Mouse (Mus musculus) spleen, adult 12 weeks (tissue): ENCODE data around the gene Ttc29.

Experiments used
- DNase-seq: peaks from one replicate; pipeline ENCODE4 v3.0.0; 2022; ENCODE audit warnings: low spot score

Ttc29 gene

DNA sequence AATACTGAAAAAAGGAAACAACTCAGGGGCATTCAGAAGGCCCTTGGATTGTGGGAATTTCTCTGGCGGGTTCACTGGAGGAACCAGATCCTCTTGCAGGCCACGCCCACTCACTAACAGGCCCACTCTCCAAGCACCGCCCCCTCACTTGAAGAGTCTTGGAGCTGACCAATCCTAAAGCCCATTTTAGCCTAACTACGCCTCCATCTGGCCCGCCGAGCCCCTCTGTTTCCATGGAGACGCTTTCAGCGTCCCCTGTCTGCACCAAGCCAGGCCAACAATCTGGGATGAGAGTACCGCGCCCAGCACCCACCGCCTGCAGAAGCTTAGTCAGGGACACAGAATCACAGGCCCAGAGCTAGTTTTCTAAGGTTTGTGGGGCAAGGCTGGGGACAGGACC, at the start of gene Ttc29:
Gene Ttc29 (plus strand): TSS at position 224 of the 400 bp plus-strand sequence.
- no peak for DNase-seq

DNA sequence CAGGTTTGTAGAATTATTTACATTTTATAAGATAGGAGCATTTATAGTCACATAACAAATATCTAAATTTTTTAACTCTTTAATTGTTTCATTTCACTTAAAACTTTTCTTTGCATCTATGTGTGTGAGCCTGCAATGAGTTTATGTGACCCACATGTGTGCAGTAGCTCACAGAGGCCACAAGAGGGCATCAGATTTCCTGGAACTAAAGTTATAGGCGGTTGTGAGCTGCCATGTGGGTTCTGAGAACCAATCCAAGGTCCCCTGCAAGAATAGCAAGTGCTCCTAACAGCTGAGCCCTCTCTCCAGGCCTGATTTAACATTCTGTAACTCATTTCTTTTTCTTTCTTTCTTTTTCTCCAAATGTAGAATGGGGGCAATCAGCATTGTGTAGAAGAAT, 41.7 kb upstream of the Ttc29 start:
- DNase-seq = no peak

DNA sequence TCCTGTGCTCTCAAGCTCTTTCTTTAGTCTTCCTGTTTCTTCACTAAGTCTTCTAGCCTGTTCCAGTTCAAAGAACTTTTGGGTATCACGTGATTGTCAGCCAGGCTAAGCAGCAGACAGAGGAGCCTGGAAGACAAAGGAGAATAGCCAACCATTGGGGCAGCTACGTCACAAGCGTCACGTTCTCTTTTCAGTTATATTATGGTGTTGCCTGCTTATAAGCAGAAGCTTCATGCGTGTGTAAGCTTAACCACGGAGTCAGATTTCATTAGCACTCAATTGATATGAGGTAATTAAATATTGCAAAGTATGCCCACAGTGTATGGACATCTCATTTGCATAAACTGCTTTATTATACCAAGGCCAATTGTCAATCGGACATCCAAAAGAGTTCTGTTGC, 30.4 kb upstream of the Ttc29 start:
- no peak for DNase-seq

DNA sequence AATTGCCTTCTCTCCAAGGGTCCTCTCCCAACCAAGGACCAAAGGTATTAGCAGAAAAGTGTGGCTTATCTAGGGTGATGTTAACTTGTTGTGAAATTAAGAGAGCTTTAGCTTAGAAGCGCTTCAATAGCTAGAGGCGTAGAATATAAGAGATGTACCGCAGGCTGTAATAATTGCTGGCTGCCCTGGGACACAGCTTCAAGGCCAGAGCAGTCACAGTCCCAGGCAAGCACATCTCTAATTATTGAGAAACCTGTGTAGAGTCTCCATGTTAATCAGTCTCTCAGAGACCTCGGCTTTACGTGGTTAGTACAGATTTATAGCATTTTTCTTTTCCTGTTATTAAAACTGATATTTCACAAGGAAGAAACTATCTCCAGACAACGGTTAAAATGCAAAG, 29.7 kb upstream of the Ttc29 start:
- no peak for DNase-seq

DNA sequence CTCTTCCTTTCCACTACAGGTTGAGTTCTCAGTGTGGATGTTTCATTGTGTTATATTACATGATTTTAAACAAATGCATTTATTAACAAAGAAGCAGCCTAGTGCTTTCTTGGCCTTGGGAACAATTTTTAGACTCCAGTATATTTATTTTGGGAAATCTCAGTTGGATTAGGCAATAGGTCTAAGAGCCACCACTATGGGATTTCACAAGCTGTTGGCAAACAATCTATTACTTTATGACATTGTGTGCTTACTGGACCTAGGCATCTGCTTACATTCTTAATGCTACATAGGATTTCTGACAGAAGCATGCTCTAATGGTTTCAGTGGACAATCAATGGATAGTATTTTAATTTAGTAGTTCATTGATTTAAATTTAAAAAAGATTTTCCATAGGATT, 26.0 kb upstream of the Ttc29 start:
- DNase-seq = no peak

DNA sequence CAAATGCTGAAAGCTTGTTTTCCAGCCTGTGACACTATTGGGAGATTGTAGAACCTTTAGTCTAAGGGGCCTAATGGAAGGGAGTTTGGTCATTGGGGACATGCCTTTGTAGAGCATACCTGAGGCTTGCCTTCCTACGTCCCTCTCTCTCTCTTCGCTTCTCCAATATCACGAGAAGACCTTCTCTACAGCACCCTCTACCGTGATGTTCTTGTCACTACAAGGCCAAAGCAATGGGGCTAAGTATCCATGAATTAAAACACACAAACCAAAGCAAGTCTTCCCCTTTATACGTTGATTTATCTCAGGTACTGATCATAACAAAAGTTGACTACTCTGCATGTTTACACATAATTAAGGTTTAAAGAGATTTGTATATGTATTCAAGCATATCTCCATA, 8.9 kb upstream of the Ttc29 start:
- DNase-seq = no peak

DNA sequence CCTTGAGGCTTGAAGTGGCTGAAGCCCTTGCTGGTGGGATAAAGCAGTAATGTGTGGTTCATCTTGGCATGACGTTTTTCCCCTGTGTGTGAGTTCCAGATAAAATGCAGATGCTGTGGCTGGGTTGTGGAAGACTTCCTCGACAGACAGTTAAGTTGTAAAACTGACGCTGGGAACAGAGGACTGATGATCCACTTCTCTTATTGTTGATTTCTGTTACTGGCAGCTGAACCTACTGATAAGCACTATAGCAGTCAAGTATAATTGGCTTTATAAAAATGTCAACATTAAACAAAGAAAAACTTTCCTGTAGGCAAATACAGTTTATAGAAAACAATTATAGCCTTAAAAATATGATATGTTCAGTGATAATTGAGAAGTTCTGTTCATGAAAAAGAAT, 2.7 kb upstream of the Ttc29 start:
- no peak for DNase-seq

DNA sequence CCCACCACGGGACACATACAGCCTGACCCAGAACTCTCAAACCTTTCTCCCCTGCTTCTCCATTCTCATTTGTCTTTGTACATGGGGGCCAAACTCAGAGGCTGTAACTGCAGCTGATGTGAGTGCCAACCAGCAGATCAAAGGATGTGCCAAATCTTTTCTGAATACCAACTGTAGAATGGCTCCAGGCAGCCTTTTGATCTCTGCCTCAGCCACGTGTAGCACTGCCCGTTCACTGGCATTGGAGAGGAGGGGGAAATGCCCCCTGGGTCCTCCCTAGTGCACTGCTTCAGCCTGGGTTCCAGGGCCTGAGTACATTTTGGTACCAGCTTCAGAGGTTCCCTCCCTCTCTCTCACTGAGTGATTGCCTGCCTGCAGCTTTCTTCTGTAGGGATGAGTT, 1.5 kb downstream of the Ttc29 start:
- no peak for DNase-seq

DNA sequence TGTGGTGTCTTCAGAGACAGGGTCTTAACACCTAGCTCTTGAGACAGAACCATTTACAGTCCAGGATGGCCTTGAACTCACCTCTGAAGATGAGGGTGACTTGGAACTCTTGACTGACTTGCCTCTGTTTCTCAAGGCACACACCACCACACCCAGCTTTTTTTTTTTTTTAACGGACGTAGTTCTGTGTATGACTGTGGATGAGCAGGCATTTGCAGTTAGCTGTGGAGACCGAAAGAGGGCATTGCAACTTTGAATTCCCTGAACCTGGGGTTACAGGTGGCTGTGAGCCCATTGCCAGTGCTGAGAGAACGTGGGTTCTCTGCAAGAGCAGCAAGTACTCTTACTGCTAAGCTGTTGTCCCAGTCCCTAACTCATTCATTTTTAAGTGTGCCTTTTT, 13.0 kb downstream of the Ttc29 start:
- no peak for DNase-seq

DNA sequence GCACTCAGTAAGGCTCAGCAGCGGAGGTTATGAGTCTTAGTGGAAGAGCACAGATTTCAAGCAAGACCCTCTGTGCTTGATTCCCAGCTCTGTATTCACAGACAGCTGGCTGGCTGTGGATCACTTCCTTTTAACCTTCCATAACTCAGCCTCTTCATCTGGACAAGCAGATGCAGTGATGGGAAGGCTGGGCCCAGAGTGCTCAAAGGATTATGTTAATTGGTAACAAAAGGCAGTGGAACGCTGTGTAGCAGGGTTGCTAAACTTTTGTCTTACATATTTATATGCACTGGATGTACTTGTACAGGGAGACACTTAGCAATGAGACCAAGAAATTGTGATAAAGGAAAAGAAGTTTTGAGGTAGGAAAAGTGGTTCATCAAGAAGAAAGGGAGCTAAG, 17.6 kb downstream of the Ttc29 start:
- no peak for DNase-seq

DNA sequence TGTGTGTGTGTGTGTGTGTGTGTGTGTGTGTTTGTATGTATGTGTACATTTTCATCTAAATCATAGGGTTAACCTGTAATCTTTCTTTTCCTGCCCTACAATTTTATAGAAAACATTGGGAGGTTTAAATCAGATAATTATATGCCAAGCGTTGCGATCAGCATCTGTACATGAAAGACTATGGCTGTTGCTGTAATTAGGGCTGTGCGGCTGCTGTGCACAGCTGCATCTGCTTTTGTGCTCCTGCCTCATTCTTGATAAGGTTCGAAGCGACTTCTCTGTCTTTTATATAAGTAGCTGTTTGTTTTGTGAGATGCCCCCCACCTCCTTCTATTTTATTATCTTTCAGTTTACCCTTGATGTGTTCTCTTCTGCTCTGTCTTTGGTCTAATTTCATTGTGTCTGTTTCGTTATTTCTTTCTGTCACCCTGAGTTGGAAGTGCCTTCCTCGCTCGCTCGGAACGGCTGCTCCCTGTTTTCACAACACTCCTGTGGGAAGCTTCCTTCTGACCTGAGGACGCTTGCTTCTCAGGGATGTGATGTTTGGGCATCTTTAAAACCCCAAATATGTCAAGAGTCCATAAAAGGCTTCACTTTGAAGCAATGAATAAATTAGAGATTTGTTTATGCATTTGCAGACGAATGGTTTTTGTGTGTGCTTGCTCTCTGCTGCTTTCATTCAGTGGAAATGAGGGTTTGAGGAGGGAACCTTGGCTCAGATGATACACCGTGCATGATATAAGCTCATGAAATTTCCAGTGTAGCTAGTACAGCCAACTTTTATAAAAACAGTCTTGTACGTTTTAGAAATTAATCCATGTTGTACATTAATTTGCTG, 20.0 kb downstream of the Ttc29 start:
- DNase-seq = no peak

DNA sequence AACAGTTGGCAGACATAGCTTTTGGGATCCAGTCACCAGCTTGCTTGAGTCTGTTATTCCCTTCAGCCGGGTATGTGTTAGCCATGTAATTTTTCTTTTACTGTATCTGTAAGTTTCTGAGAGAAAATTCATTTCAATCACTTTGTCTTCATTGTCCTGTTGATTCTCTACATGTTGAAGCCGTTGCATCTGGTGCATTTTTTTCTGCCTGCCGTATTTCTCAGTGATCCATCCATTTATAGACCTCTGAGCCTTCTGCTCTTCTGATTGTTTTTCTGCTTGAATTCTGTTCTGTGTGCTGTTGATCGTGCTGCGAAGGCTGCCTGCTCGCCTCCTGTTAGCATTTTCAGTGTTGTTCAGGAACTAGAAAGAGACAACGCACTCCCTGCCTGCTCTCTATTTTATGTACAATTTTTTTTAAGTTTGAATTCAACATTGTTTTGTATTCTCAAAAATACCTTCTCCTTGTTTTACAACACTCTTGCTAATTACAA, 20.7 kb downstream of the Ttc29 start:
- no peak for DNase-seq

DNA sequence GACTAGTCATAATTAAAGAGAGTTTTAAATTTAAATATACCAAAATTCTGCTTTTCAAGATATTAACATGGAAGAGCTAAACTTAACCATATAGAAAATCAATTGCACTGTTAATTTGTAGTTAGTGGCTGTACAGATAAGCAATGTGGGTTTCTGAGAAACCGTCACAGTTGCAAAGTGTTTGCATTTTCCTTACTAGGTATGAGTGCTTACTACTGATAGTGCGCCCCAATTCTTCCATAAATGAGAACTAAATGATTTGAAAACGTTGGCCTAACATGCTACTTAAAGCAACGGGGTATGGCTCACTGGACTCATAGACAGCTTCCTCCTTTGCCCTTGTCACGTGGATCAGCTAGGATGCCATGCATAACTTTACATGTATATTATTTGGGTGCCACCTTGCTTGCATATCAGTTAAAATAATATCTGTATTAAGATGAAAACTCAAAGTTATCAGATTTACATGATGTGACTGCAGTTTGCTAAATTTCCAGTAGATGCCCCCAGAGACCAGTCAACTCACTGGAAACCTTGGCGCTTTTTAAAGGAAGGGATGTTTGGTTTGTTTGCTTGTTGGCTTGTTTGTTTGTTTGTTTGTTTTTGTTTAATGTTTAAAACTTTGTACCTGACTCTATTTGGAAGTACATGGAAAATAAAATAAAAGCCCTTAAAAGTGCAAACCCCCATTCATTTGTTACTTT, 25.0 kb downstream of the Ttc29 start:
- no peak for DNase-seq

DNA sequence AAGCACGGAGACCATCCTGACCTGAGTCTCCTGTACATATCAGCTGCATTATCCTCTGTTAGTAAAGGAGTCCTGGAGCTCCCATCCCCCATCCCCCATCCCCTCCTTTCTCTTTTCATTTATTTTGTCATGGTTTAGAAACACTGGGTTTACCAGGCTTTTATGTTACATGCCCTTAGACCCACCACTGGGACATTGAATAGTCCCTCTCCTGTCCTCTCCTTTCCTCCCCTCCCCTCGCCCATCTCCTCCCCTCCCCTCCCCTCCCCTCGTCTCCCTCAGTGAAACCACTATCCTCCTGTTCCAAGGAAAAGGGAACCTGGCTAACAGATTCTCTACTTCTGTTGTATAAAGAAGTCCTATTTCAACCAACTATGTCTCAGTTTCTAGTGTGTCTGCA, 38.0 kb downstream of the Ttc29 start:
- DNase-seq = no peak

DNA sequence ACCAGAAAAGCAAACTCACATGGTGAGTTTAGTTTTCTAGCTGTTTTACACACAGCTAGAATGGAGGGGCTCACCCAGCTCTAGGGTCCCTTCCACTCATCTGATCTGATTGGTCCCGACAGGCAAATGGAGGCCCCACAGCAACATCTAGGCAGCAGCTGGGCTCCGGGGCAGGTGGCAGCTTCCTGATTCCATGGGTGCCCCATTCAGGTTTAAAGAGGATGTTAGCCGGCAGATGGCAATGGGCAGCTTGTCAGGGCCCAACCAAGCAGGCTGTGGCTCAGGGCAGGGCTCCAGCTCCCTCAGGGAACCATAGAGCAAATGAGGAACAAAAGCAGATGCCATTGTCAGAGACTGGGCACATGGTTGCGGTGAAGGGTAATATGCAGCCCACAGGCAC, 41.3 kb downstream of the Ttc29 start:
- no peak for DNase-seq

DNA sequence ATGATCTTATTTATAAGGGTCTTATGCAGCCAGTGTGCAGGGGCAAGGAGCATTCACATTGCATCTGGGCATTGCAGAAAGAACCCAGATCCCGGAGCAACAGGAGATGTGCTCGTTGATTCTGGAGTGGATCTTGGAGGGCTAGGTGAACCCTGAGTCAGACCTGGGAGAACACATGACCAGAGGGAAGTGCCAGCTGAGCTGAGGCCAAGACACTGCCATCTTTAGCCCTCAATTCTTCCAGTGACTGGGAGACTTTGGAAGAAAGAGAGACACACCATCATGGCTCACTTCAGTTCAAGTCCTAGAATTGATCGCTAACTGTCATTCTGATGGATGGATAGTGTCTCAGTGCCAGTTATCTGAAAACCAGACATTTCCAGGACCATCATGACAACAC, 41.9 kb downstream of the Ttc29 start:
- no peak for DNase-seq

DNA sequence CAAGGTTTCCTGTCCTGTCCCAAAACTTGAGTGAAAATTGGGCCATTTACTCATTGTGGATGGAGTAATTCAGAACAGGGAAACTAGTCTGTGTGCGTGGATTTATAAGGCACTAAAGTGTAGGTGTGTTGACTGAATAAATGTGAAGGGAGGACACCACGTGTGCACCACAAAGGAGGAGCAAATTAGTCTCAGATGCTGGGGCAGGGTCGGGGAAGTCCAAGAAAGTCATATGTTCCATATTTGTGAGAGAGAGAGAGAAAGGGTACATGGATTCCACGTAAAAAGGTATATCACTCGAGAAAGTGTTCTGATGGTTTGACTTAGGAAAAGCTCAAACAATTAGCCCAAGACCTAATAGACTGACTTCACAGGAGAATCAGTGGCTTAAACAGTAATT, 52.4 kb downstream of the Ttc29 start:
- DNase-seq = no peak

DNA sequence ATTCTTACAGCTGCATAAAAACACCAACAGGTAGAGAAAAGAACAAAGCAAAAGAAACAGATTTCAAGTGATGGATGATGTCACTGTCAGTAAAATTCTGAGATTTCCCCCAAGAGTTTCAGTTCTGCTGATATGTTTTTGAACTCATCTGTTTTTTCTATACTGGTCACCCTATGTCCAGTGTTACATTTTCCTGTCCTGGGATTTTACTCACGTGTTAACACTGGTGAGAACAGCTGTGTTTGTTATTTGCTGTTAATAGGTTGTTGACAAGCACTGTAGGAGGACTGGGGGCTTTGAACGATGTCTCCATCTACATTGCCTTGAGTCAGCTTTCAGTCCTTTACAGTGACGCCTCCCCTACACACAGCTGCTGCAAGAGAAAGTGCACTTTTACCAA, 53.1 kb downstream of the Ttc29 start:
- DNase-seq = no peak

DNA sequence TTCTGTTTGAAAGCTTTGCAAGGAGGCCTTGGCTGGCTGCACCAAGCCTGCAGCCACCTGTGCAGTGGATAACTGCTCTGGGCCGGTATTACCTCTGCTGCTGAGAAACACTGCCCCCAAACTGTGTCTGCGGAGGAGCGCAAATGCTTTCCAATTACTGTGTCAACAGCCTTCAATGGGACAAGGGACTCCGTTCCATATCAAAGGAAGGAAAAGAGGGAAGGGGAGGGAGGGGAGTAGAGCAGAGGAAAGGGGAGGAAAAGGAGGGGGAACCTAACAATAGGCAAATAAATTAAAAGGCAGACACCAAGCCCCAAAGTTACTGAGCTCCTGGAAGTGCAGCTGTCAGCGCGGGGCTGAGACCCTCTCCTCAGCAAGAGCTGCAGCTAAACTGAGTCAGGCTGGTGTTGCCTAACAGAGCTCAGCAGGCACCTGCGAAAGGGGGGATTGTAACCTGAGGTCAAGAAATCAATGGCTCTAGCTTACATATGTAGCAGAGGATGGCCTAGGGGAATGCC, 54.9 kb downstream of the Ttc29 start:
- no peak for DNase-seq

DNA sequence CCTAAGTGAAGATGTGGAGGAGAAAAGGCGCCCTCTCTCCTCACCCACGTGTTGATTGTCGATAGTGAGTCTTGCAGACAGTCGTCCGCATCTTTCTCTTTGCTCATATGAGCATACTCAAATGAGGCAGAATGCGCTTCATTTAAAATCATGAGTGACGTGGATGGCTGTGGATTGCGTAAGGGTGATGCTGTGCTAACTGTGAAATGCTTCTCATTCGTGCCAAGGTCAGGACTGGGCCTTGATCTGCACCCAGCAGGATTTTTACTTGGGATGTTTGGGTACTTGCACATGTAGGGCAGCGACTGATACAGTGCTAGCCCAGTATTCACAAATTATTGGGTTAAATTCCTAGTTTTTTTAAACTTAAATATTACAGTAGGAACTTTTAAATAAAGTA, 56.2 kb downstream of the Ttc29 start:
- no peak for DNase-seq

DNA sequence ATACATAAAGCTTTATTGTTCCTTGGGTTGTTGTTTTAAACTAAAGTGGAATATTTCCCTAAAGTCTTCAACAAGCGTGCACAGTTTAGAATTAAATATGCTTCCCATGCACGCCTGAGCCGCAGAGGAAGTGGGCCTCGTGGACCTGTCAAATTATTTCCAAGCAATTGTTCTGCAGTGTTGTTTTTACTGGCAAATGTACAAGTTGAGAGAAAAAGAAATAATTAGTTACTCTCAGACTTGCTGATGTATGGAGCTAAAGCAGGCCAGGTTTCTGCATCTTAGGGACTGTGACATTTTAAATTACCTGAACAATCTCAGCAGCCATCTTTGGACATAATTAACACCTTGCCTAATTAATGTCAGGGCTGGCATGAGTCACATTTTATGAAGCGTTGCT, 58.3 kb downstream of the Ttc29 start:
- no peak for DNase-seq

DNA sequence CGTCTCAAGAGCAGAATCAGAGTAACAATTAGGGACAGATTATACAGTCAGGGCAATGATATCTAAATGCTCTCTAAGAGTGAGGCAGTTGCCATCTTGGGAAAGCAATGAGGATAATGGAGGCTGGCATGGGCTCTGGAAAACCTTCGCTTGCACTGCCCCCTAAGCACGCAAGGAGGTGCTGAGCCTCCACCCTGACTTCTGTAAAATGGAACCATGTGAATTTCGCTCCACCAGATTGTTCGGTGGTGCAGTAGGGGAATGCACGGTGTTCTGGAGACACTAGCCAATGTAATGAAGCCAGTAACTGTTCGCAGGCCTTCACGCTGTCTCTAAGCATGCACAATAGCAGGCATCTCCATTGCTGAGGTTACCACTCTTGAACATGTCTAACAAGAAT, 63.0 kb downstream of the Ttc29 start:
- DNase-seq = no peak

DNA sequence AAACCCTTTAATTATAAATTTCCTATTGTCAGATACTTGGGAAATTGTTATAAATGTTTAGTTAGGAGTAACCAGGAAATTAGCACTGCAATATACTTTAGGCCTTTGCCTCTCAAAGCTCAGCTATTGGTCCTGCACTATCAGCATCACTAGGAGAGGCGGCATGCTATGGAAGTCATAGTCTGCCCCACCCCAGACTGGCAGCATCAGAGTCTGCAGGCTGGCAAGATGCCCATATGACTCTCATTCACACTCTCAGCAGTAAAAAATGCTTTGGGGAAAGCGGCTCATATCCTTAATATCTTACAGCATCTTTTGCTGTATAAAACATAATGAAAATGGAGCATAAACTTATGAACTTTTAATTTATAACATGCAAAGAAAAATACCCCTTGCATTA, 64.3 kb downstream of the Ttc29 start:
- DNase-seq = no peak
